Mouse (Mus musculus): ENCODE measurements at regions not wholly inside any gene's neighbourhood (a gene's known extent, or its start where the extent isn't known, plus 50 kb on each side); places are given as distances from the start of the nearest gene placed in this dataset.

DNA sequence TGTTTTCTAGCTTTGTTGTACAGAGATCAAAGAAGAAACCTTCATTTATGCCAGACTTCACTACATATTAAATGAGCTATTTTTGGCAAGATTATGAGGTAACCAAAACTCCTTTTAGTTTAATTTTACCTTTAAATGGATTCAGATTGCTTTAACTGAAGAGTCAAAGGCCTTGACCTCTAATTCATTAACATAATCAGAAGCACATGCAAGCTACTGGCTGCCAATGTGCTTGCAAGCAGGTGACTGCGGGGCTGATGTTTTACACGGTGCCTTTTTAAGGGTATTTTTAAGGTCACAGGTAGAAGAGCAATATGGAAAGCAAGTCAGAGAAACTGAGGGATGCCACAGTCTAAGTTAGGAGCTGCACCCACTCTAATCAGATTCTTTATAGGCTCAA is 1066.0 kb upstream of the Zeb2 start:
- no peak overlapping the region for H3K9ac ChIP-seq (ENCODE audit: low read depth, low read length)
- no peak overlapping the region for H3K4me2 ChIP-seq (ENCODE audit: low read depth, low read length)
- WGBS = 82% methylated on average over 2 of the region's 2 CpGs
- ATAC-seq = no peak
- H3K27ac ChIP-seq (ENCODE audit: low read length) = no peak overlapping the region
- H3K27me3 ChIP-seq (replicated peaks; ENCODE audit: control insufficient read depth, insufficient read depth, low read length) = no peaks in the 10 kb centered on the region
- no peaks in the 10 kb centered on the region for H3K9me3 ChIP-seq (ENCODE audit: control insufficient read depth, low read length)
- H3K4me3 ChIP-seq (ENCODE audit: low read length) = no peak overlapping the region
- no peaks in the 10 kb centered on the region for H3K4me1 ChIP-seq (ENCODE audit: control insufficient read depth, insufficient read depth, low read length)
- H3K36me3 ChIP-seq (ENCODE audit: control insufficient read depth, insufficient read depth, low read length) = no peaks in the 10 kb centered on the region

DNA sequence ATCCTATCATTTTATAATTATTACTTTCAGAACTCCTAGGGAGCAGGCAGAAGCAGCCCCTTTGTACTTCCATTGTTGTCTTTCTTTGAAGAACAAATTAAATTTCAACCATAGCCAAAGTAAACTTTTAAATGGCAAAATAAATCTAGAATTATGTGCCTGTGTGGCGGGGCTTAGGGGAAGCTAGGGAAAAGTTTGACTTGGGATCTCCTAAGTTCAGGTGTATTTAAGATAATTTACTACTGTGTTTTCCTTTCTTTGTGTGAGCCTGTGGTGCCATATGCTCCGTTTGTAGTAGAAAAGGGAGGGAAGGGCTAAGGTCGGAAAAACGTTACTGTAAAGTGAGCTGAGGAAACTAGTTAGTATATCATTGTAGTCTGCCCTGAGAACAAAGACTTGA is 1062.5 kb upstream of the Zeb2 start:
- Histone ChIP-seq H3K36me3 (ENCODE audit: control insufficient read depth, insufficient read depth, low read length) (no peaks in the 10 kb centered on the region), H3K9ac (ENCODE audit: low read depth, low read length) (no peak overlapping the region), H3K27ac (ENCODE audit: low read length) (no peak overlapping the region), H3K4me3 (ENCODE audit: low read length) (no peak overlapping the region), H3K4me2 (ENCODE audit: low read depth, low read length) (no peak overlapping the region), H3K4me1 (ENCODE audit: control insufficient read depth, insufficient read depth, low read length) (no peaks in the 10 kb centered on the region), H3K9me3 (ENCODE audit: control insufficient read depth, low read length) (no peaks in the 10 kb centered on the region), H3K27me3 (replicated peaks; ENCODE audit: control insufficient read depth, insufficient read depth, low read length) (no peaks in the 10 kb centered on the region)
- no peak for ATAC-seq
- 55% methylated on average over 4 of the region's 4 CpGs for WGBS

DNA sequence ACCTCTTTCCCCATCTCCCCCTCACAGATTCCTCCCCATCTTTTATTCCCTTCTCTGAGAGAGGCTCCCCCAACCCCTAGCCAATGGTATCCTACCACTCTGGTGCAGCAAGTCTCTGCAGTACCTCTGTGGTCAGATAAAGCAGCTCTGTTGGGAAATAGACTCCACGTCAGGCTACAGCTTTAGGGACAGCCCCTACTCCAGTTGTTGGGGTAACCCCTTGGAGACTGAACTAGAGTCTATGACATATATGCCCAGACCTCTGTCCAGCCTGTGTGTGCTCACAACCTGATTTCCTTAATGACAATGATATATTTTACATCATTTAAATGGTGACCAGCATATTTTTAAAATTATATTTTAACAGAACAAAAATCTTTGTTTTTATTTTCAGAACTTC is 1051.3 kb upstream of the Zeb2 start:
- Histone ChIP-seq H3K9me3 (ENCODE audit: control insufficient read depth, low read length) (no peaks in the 10 kb centered on the region), H3K27ac (ENCODE audit: low read length) (no peak overlapping the region)
- WGBS = 55% methylated on average over 1 of the region's 1 CpGs

DNA sequence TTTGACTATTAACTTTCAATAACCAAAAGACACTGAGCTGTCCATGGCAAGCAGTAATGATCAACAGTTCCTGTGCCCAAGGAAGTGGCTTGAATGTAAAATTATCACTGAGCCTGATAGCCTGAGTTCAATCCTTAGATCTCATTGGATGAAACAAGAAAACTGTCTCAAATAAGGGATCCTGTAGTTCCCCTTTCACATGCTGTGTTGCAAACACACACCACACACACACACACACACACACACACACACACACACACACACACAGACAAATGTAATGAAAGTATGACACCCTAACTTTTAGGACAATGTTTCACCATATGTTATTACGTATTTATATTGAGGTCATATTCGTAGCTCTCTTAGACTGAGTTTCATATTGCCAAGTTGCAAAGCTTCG is 1032.7 kb upstream of the Zeb2 start:
- 90% methylated on average over 3 of the region's 3 CpGs for WGBS
- no peak for ATAC-seq
- Histone ChIP-seq H3K36me3 (ENCODE audit: control insufficient read depth, insufficient read depth, low read length) (no peaks in the 10 kb centered on the region), H3K9me3 (ENCODE audit: control insufficient read depth, low read length) (no peaks in the 10 kb centered on the region), H3K27me3 (replicated peaks; ENCODE audit: control insufficient read depth, insufficient read depth, low read length) (no peaks in the 10 kb centered on the region), H3K4me3 (ENCODE audit: low read length) (no peak overlapping the region), H3K9ac (ENCODE audit: low read depth, low read length) (no peak overlapping the region), H3K4me1 (ENCODE audit: control insufficient read depth, insufficient read depth, low read length) (no peaks in the 10 kb centered on the region), H3K4me2 (ENCODE audit: low read depth, low read length) (no peak overlapping the region), H3K27ac (ENCODE audit: low read length) (no peak overlapping the region)

More for the DNA sequence above, 1051.3 kb upstream of the Zeb2 start:
- no peaks in the 10 kb centered on the region for H3K36me3 ChIP-seq (ENCODE audit: control insufficient read depth, insufficient read depth, low read length)
- H3K4me3 ChIP-seq (ENCODE audit: low read length) = no peak overlapping the region
- no peak overlapping the region for H3K4me2 ChIP-seq (ENCODE audit: low read depth, low read length)
- H3K4me1 ChIP-seq (ENCODE audit: control insufficient read depth, insufficient read depth, low read length) = no peaks in the 10 kb centered on the region
- H3K9ac ChIP-seq (ENCODE audit: low read depth, low read length) = no peak overlapping the region
- no peaks in the 10 kb centered on the region for H3K27me3 ChIP-seq (replicated peaks; ENCODE audit: control insufficient read depth, insufficient read depth, low read length)
- ATAC-seq = no peak

DNA sequence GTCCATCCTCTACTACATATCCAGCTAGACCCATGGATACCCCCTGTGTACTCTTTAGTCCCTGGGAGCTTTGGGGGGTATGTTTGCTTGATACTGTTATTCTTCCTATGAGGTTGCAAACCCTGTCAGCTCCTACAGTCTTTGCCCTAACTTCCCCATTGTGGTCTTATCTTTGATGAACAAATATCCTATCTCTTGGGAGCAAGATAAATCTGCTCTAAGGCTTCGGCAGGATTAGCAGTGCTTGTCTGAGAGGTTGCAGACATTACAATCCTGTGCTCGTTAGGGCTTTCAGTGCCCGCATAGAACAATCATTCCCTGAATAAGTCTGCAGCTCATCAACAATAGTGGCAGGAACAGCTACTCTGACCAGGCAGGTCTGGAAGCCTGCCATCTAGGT is 1002.7 kb upstream of the Zeb2 start:
- no peak overlapping the region for H3K4me2 ChIP-seq (ENCODE audit: low read depth, low read length)
- WGBS = 40% methylated on average over 3 of the region's 3 CpGs
- H3K27ac ChIP-seq (ENCODE audit: low read length) = no peak overlapping the region
- H3K9me3 ChIP-seq (ENCODE audit: control insufficient read depth, low read length) = no peaks in the 10 kb centered on the region
- no peaks in the 10 kb centered on the region for H3K27me3 ChIP-seq (replicated peaks; ENCODE audit: control insufficient read depth, insufficient read depth, low read length)
- ATAC-seq = no peak
- no peaks in the 10 kb centered on the region for H3K4me1 ChIP-seq (ENCODE audit: control insufficient read depth, insufficient read depth, low read length)
- H3K9ac ChIP-seq (ENCODE audit: low read depth, low read length) = no peak overlapping the region
- no peak overlapping the region for H3K4me3 ChIP-seq (ENCODE audit: low read length)
- H3K36me3 ChIP-seq (ENCODE audit: control insufficient read depth, insufficient read depth, low read length) = no peaks in the 10 kb centered on the region

DNA sequence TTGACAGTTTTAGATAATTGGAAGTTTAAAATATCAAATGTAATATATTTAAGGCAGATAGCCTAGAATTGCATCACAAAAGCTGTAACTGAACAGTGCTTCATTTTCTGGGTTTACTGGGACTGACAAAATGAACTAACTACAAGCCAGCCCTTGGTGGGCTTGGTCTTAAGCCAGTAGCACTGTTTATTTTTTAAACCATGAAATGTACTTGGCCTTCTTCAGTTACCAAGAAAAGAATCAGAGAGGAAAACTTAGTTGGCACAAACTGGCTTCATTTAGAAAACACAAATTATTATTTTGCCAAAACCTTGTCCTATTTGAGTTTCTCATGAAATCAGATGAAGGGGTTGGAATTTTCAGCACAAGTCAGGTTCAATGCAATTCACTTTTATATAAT is 989.8 kb upstream of the Zeb2 start:
- Histone ChIP-seq H3K4me1 (ENCODE audit: control insufficient read depth, insufficient read depth, low read length) (no peaks in the 10 kb centered on the region), H3K27me3 (replicated peaks; ENCODE audit: control insufficient read depth, insufficient read depth, low read length) (no peaks in the 10 kb centered on the region), H3K4me3 (ENCODE audit: low read length) (no peak overlapping the region), H3K9me3 (ENCODE audit: control insufficient read depth, low read length) (no peaks in the 10 kb centered on the region), H3K4me2 (ENCODE audit: low read depth, low read length) (no peak overlapping the region), H3K27ac (ENCODE audit: low read length) (no peak overlapping the region), H3K9ac (ENCODE audit: low read depth, low read length) (no peak overlapping the region), H3K36me3 (ENCODE audit: control insufficient read depth, insufficient read depth, low read length) (no peaks in the 10 kb centered on the region)
- no peak for ATAC-seq

DNA sequence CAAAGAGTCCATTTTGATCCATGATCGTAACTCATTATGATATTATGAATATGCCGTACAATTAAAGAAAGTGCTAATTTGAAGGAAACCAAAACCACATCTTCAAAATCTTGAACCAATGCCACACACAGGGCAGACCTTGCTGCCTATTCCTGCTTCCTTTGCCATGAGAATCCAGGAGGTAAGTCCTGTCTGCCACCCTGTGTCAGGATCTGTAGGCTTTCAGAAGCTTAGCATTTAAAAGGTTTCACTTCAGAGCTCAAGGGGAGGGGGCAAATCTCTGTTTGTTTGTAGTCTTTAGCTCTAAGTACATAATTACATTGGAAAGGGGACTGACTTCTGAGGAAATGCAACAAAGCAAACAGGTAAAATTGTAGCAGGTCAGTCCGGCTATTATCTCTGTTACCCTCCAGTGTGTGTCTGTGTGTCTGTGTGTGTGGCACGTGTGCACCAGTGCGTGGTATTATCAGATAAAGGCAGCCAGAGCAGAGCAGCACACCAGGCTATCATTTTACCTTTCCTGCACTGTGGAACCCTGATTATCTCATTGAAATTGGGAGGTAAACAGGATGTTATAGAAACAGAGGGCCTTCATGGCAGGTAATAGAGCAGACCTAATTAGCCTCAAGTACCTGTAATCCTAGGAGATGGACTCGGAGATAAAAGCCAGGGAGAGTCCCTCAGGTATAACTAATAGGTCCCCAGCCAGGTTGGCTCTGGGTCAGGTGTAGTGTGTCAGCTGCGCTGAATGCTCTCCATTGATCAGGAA is 948.0 kb upstream of the Zeb2 start:
- no peaks in the 10 kb centered on the region for H3K9me3 ChIP-seq (ENCODE audit: control insufficient read depth, low read length)
- H3K27me3 ChIP-seq (replicated peaks; ENCODE audit: control insufficient read depth, insufficient read depth, low read length) = no peaks in the 10 kb centered on the region
- H3K4me1 ChIP-seq (ENCODE audit: control insufficient read depth, insufficient read depth, low read length) = no peaks in the 10 kb centered on the region
- no peak overlapping the region for H3K4me3 ChIP-seq (ENCODE audit: low read length)
- H3K9ac ChIP-seq (ENCODE audit: low read depth, low read length) = no peak overlapping the region
- 63% methylated on average over 7 of the region's 7 CpGs for WGBS
- no peaks in the 10 kb centered on the region for H3K36me3 ChIP-seq (ENCODE audit: control insufficient read depth, insufficient read depth, low read length)
- no peak for ATAC-seq
- no peak overlapping the region for H3K27ac ChIP-seq (ENCODE audit: low read length)
- H3K4me2 ChIP-seq (ENCODE audit: low read depth, low read length) = no peak overlapping the region

DNA sequence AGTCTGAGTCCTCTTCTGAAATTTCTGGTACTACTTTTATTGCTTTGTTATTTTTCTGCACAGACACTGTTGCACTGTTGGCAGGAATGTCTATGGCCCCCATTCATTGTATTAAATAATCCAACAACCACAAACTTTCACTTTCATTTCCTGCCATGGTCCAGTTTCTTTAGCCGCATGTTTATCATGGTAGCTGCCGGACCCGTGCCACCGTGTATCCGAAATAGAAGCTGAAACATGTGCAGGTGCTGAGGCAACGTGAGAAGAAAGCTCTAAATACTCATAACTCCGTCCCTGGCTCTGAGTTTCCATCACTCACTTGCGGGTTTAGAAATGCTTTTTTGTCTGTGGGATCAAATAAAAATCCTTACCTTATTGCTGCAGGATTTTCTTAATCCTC is 938.5 kb upstream of the Zeb2 start:
- Histone ChIP-seq H3K27ac (ENCODE audit: low read length) (no peak overlapping the region), H3K9me3 (ENCODE audit: control insufficient read depth, low read length) (no peaks in the 10 kb centered on the region), H3K36me3 (ENCODE audit: control insufficient read depth, insufficient read depth, low read length) (no peaks in the 10 kb centered on the region), H3K4me1 (ENCODE audit: control insufficient read depth, insufficient read depth, low read length) (no peaks in the 10 kb centered on the region), H3K27me3 (replicated peaks; ENCODE audit: control insufficient read depth, insufficient read depth, low read length) (no peaks in the 10 kb centered on the region), H3K9ac (ENCODE audit: low read depth, low read length) (no peak overlapping the region), H3K4me3 (ENCODE audit: low read length) (no peak overlapping the region), H3K4me2 (ENCODE audit: low read depth, low read length) (no peak overlapping the region)
- 81% methylated on average over 8 of the region's 8 CpGs for WGBS
- ATAC-seq = no peak

DNA sequence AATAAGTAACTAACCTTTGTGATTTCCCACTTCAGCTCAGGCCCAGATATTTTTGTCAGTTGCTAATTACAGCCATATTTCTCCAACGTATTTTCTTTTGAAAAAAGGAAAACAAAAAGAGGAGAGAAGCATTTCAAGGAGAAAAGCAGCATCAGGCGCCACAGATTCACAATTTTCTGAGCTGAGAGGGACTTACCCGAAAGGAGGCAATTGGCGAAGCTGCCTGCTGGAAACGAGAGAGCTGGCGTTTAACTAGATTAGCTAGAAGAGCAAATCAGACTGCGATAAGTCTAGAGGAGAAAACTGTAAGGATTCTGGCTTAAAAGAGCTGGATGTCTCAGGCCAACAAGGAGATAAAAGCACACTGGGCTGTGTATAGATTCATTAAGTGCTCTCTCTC is 937.7 kb upstream of the Zeb2 start:
- Histone ChIP-seq H3K36me3 (ENCODE audit: control insufficient read depth, insufficient read depth, low read length) (no peaks in the 10 kb centered on the region), H3K4me1 (ENCODE audit: control insufficient read depth, insufficient read depth, low read length) (no peaks in the 10 kb centered on the region), H3K27ac (ENCODE audit: low read length) (no peak overlapping the region), H3K4me3 (ENCODE audit: low read length) (no peak overlapping the region), H3K9ac (ENCODE audit: low read depth, low read length) (no peak overlapping the region), H3K9me3 (ENCODE audit: control insufficient read depth, low read length) (no peaks in the 10 kb centered on the region), H3K4me2 (ENCODE audit: low read depth, low read length) (no peak overlapping the region), H3K27me3 (replicated peaks; ENCODE audit: control insufficient read depth, insufficient read depth, low read length) (no peaks in the 10 kb centered on the region)
- ATAC-seq = no peak
- WGBS = 74% methylated on average over 7 of the region's 7 CpGs

DNA sequence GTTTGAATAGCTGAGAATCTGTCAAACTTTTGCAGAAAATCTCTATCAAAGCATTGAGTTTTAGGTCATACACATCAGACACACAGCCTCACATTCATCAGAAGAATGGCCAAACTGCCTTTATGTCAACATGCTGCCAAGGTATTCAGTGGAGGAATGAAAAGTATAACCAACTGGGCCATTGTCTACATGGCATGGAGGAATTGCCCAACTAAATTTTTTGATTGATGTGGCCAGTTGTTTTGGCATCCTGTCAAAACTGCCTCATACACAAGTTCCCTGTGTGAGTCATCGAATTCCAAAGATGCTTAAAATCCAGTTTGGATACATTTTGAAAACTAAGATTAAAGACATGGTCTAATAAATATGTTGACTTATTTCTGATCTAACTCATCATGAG is 904.7 kb upstream of the Zeb2 start:
- no peak overlapping the region for H3K9ac ChIP-seq (ENCODE audit: low read depth, low read length)
- no peaks in the 10 kb centered on the region for H3K27me3 ChIP-seq (replicated peaks; ENCODE audit: control insufficient read depth, insufficient read depth, low read length)
- no peaks in the 10 kb centered on the region for H3K36me3 ChIP-seq (ENCODE audit: control insufficient read depth, insufficient read depth, low read length)
- ATAC-seq = no peak
- H3K9me3 ChIP-seq (ENCODE audit: control insufficient read depth, low read length) = no peaks in the 10 kb centered on the region
- no peak overlapping the region for H3K4me2 ChIP-seq (ENCODE audit: low read depth, low read length)
- no peaks in the 10 kb centered on the region for H3K4me1 ChIP-seq (ENCODE audit: control insufficient read depth, insufficient read depth, low read length)
- H3K4me3 ChIP-seq (ENCODE audit: low read length) = no peak overlapping the region
- 87% methylated on average over 1 of the region's 1 CpGs for WGBS
- no peak overlapping the region for H3K27ac ChIP-seq (ENCODE audit: low read length)
